Mouse (Mus musculus) liver, adult (tissue): ENCODE measurements at regions not wholly inside any gene's neighbourhood (a gene's known extent, or its start where the extent isn't known, plus 50 kb on each side); places are given as distances from the start of the nearest gene placed in this dataset.

Experiments
- GATA4 ChIP-seq: IDR thresholded peaks from 2 replicates; pipeline ENCODE4 v1.6.1; 2014; ENCODE audit warnings: mild to moderate bottlenecking, low read length; ENCODE audit not compliant: insufficient replicate concordance

DNA sequence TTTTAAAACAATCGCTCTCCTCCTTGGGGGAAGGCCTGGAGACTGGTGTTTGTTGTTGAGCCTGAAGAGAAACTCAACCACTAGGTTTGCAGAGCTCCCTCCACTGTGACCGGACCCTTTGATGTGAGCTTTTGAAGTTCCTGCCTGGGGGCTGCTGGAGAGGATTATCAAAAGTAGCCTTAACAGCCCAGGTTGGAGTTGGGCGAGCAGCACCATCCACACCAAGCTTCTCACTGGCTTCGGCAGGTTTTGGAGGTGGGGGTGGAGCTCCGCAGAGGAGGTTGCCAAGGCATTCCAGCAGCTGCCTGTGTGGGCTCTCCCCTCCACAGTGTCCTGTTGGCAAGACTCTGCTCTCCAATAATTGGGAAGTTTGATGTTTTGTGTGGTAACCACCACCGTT is 364.5 kb downstream of the Etnk1 start:
- TF ChIP-seq GATA4: no peak

DNA sequence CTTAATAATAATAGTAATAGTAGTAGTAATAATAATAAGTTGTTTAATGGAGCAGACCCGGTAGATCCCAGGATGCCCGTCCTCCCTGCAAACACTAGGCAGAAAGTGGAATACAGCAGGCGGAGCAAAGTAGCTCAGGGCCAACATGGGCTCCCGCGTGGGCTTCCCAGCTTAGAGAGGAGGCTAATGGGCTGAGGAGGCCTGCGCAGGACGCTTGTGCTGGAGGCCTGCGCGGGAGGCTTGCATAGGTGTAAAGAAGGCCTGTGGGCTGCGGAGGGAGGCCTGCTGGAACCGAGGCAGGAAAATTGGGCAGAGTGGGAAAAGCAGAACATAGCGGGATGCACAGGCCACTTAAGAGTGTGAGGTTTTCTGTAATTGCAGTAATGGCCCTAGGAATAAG is 365.4 kb downstream of the Etnk1 start:
- TF ChIP-seq GATA4: no peak

DNA sequence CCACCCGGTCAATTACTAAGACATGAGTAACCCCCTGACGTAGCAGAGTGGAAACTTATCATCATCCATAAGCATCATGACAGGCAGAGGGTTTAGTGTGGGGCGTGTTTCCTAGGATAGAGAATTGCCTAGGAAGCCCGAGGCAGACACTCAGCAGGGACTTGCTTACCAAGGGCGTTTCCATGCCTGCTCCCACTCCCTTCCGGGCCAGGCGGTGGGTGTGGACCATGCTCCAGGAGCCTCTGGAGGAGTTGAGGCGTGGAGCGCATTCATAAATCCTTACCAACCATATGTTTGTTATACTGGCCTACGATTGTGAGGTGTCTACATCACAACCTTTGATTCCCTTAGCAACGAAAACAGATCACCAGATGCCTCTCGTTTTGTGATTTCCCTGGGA is 368.2 kb downstream of the Etnk1 start:
- TF ChIP-seq GATA4: no peak

DNA sequence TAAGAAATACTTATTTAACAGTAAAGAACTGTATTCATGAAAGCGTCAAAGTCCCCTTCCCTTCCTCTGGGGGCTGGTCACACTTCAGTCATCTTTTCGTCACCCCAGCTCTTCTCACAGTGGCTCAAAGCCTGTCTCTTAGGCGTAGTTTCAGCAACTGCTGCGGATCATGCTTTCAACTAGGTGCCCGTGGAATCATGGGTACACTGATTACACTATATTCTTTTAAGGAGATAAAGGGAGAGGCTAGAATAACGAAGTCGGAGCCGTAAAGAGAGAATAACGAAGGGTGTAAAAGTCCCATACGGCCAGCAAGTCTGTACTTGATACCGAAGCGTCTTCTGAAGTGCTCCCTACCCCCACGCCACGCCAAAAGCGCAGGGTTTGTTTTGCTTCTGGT is 368.7 kb downstream of the Etnk1 start:
- no peak for TF ChIP-seq GATA4

DNA sequence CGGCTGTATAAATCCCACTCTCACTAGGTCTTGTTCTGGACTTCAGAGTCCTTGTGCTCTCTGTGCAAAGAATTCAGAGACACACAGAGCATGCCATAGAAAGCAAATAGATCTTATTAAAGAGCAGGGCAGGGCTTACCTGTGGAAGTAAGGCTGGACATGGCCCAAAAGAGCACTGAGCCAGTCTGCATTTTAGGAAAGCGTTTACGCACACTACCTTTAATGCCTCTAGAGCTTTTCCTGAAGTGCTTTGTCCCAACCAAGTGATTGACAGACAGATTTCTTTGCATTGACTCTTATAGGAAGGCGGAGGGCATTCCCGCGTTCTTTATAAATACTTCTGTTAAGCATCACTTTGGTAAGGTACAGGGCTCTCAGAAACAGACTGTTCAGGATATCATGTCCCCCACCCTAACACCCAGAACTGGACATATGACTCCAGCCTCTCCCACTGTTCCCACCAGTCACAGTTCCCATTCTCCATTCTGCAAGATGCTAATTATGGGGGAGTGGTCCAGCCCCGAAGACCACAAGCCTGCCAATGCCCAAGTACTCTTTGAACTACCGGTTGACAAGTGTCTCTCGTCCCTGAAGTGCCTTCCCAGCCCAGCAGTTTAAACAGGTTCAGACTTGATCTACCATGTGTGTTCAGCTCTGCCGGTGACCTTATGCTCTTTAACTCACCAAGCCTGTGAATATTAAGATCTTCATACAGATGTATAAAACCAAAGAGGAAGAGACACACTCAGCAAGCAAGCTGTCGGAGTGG is 369.7 kb downstream of the Etnk1 start:
- no peak for TF ChIP-seq GATA4

DNA sequence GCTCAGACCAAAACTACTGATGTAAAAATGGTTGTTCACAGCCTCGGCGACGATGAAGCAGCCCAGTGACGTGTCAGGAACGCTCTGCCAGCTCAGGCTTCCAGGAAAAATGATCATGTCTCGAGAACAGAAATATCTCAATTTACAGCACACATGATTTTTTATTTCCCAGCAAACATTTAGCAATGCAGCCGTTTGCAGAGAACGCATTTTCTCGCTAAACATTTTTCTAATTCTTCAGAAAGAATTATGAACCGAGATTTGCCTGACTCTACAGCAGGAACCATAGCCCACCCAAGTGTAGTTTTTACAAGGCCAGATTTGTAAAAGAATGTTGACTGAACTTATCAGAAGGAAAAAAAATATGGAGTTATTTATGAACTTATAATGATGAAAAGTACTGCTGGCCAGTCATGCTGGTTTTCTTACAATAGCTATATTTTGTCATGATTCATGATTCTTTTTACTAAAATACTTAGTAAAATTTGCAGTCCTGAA is 380.4 kb downstream of the Etnk1 start:
- no peak for TF ChIP-seq GATA4

DNA sequence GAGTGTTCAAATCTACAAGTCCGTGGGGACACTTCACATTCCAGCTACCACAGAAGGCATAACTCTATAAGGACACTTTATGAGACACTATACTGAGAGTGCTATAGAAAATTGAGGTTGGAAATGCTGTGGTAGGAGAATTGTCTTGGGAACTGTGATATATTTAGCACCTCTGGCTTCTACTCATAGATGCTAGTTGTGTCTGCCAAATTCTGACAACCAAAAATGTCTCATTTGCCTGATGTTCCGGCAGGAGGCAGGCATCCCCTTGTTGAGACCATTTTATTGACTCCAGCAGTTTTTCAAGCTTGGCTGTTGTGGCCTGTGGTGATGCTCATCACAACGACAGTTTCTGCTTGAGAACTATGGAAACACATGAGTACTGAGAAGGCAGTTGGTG is 387.9 kb downstream of the Etnk1 start:
- TF ChIP-seq GATA4: no peak

DNA sequence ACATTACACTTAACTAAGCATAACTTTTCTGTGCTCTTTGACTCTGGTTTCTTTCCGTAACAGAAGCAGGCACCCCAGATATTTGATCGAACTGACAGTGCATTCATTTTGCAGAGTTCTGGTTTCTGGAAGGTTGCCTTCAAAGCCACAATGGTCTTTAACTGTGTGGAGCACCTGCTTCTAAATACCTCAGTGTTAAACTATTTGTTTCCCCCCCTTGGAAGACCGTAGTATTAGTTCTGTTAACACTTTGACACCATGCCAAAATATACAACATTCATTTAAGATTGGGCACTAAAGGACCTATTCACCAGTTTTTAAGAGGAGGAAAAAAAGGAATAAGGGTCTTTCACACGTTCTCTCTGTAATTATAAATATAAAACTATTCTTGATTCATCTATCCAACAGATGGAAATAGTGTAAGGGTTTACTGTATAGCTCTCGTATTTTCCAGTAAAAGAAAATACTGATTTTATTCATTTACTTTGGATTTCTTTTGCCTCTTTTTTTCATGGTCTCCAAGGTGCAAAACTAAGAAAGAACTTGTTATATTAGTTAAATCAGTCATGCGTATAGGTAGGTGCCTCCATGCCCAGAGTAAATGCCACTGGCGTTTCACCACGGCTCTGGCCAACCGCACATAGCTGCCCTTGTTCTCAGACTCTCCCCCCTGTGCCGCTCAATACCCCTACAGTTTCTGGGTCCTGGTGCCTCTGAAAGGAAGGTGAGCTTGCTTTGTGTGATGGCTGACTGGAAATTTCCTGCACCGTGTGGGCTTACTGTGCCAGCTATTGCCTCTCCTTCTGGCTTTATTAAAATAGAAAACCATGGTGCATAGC is 391.2 kb downstream of the Etnk1 start:
- no peak for TF ChIP-seq GATA4

DNA sequence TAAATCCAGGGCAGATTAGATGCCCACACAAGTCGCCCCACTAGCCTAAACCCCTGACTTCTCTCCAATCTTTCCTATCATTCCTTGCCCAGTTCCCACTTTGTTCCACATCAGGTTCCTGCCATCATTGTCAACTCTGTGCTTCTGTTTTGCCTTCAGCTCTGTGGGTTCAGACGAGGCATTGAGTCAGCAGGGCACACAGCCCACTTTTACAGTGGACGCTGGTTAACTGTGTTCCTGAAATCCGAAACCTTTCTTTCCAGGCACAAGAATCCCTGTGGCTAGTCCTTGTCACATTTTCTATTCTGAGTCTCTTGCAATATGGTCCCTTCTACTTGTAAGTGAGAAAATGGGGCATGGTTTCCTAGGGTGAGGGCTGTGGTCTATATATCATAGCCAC is 392.3 kb downstream of the Etnk1 start:
- TF ChIP-seq GATA4: no peak

DNA sequence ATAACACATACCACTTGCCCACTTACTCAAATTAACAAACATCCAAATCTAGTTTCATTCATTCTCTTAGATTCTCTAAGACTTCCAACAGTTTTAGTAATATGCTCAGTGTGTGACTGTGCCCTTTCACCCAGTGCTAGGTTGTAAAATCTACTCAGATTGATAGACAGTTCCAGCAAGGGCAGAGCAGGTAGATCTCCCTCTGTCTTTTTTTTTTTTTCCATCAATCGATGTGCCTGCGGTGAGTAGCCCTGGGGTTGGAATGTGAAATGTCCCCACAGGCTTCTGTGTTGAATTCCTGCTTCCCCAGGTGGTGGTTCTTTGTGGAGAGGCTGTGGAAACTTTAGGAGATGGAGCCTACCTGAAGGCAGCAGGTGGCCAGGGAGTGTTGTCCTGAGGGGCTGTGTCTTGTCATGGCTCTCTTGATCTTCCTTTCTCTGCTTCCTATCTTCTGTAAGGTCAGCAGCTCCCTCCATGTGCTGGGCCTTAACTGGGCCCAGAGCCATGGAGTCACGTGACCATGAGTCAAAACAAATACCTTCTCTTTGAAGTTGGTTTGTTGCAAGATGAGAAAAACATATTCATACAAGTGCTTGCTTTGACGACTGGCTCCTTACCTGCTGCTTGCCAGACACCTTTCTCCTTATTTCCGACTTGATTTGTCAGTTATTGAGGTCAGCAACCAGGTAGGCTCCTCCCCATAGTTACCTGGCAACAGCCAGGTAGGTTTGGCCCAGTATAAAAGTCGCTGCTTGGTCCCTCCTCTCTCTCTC is 394.5 kb downstream of the Etnk1 start:
- TF ChIP-seq GATA4: no peak

DNA sequence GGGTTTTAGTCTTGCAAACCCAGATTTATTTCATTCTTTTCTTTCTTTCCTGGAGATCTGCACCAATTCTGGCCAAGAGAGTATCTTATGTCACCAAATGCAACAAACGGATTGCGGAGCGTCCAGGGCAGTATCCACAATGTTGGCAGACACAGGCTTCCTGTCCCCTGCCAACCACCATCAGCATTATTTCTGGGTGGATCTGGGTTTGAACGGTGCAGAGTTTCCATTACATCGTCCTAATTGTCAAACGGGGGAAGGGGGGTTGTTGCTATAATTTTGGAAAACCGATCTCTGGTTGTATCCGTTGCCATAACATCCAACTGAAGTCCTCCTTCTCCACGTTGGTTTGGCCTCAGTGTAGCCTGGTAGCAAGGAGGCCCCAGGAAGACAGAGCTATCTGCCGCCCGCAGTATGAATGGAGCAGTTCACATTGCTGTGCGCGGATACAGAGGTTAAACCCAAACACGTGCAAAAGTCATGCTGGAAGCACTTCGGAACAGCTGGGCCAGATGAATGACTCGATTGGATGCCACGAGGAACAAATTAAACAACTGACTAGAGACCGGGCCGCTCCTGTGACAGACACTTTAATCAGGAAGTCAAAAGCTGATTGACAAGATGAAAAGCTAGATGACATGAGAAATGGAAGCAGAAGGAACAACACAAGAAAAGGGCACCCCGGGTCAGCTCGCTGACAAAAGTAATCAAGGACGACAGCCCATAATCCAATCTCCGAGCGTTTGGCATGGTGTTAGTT is 404.5 kb downstream of the Etnk1 start:
- TF ChIP-seq GATA4: no peak

DNA sequence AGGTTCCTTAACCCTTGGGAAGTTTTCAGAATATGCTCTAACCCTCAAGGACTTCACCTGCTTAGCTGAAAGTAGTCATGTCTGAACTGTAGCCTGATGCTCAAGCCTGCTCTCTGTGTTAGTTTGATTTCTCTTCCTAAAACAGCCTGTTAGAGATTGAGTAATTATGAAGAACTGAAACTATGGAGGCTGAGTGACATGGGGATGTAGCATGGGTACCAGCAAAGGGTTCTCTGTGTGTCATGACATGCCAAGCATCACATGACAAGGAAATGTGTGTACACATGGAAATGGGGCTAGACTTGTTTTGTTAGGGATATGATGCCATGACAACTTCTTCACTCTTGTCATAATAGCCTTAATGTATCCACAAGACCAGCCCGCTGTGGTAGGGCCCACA is 412.2 kb downstream of the Etnk1 start:
- TF ChIP-seq GATA4: no peak

DNA sequence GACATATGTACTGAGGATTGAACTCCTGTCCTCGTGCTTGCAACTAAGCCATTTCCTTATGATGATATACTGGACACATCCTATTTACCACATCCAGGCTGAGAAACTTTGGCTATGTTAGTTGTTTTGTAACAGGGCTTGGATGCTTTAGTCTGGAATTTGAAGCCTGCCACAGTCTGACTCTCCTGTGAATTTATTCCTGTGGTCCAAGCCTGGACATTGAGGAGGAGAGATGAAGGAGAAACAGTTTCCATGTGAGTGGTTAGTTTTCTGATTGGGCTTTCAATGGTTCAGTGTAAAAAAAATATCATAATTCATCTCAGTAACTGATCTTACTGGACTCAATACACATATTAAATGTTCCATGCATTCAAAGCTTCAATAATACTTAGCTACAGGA is 422.6 kb downstream of the Etnk1 start:
- no peak for TF ChIP-seq GATA4

DNA sequence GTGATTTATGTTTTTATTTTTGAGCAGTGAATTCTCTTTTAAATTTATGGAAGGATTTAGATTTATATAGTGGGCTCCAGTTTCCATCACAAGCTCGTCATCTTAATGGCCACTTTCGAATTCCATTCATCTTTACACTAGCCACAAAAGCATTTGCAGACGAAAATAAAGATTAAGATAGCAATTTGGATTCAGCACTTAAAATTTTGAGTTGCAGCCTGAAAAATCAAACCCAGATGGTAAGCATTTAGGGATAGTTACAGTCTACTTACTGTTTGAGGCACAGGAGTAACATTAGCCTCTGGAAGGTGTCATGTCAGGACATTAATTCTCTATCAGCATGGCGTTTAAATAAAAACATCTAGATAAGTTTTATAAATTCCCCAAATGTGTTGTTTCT is 423.2 kb downstream of the Etnk1 start:
- no peak for TF ChIP-seq GATA4

DNA sequence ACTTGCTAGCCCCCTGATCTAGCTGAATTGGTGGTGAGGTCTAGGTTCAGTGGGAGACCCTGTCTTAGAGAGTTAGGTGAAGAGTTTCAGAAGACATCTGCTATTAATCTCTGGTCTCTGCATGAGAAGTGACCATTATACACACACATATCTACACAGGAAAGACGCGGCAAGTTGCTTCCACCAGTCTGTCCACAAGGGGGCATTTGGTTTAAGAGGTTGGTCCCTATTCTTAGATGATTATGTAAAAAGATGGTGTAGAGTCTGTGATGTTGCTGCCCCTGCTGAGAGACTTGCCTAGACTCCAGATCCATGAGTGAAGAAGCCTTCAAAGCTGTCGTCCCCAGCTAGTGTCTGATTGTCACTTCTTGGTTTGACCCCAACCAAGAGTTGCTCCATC is 425.5 kb downstream of the Etnk1 start:
- no peak for TF ChIP-seq GATA4
